Comparison of ENCODE assay signal across 8 mouse cellular contexts in the genomic region with DNA sequence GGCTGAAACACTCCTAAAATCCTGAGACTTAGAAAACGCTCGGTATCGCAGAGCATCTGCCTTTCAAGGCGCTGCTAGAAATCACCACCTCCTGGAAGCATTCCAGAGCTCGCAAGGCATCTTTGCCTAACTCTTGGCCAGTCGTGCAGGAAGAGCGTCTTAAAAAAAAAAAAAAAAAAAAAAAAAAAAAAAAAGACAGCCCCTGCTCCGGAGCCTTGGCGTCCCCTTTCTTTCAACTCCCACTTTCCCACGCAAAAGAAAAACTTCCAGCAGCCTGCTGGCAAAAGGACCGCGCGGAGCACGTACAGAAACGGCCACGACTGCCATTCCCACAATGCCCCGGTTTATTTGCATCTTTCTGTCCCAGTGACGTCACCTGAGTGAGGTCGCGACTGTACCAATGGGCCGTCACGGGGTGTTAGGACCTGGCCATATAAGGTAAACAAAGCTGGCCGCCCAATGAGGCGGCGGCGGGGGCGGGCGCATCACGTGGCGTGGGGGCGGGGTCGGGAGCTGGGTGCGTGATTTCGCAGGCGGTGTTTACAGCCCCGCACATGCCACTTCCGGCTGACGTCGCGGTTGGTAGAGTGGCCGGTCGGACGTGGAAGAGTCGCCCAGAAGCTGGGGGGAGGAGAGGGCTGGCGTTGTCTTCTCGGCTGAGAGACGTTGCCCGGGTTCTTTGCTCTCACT. TPM values are rescaled to one million over a fixed set of nuclear protein-coding genes. Genes with fewer than 3 reads are reported as not detected.
DNase-seq lines count a peak whose midpoint lies in the region; ATAC-seq and TF ChIP-seq lines count a peak whose summit lies in the region.

A gene (minus strand): TSS at position 180 of the 690 bp plus-strand sequence.

- peak; percentile 64 for ATAC-seq in frontal cortex, adult (ENCODE audit: low TSS enrichment)
- peak; percentile 87 for ATAC-seq in lung, postnatal 0 days

- no peaks in the 10 kb centered on the region for H3K9me3 ChIP-seq in hindbrain, embryonic 10.5 days
- no peaks in the 10 kb centered on the region for H3K9me3 ChIP-seq in lung, postnatal 0 days (ENCODE audit: low read length)

- peak; percentile 99 for DNase-seq in MN1 (ENCODE audit: low spot score)
- peak; percentile 100 for DNase-seq in cerebellum, adult 9-10 months
- DNase-seq in hindbrain, embryonic 10.5 days (ENCODE audit: low spot score) = peak; percentile 99
- peak; percentile 100 for DNase-seq in layer of hippocampus, adult 9-11 months
- peak; percentile 100 for DNase-seq in lung, postnatal 0 days (ENCODE audit: low spot score)
- peak; percentile 94 for DNase-seq in ovary, postnatal 14 days (ENCODE audit: low spot score)
- peak; percentile 97 for DNase-seq in thymus, postnatal 14 days

- H3K4me1 ChIP-seq in hindbrain, embryonic 10.5 days (replicated peaks) = peaks cover 40% of the 10 kb centered on the region
- peaks cover 19% of the 10 kb centered on the region; the same call in 1 of the 2 replicates for H3K4me1 ChIP-seq in lung, postnatal 0 days (ENCODE audit: insufficient read depth, low read depth, low read length)

- peak within 1 kb of the TSS; percentile 92 for H3K27ac ChIP-seq in hindbrain, embryonic 10.5 days
- H3K27ac ChIP-seq in lung, postnatal 0 days (ENCODE audit: low read length) = peak within 1 kb of the TSS; percentile 98

- TF ChIP-seq EP300 in lung, postnatal 0 days (IDR thresholded peaks at IDR 0.05) = peak; percentile 60

- H3K9ac ChIP-seq in lung, postnatal 0 days (replicated peaks; ENCODE audit: low read depth) = peak within 1 kb of the TSS; percentile 92

- H3K4me2 ChIP-seq in lung, postnatal 0 days (replicated peaks; ENCODE audit: low read depth, low read length) = peak within 1 kb of the TSS; percentile 86

- H3K36me3 ChIP-seq in hindbrain, embryonic 10.5 days = peaks cover 13% of the 10 kb centered on the region
- H3K36me3 ChIP-seq in lung, postnatal 0 days (ENCODE audit: insufficient read depth, low read length) = 0 out of 2 replicates have a peak, but pooled peaks cover 4% of the 10 kb centered on the region

- WGBS in hindbrain, embryonic 10.5 days = under 1% methylated on average over 48 of the region's 48 CpGs
- under 1% methylated on average over 47 of the region's 48 CpGs for WGBS in lung, postnatal 0 days

- peak; percentile 6; the same call in 1 of the 2 replicates for TF ChIP-seq CTCF in lung, postnatal 0 days (IDR thresholded peaks at IDR 0.05)

- H3K4me3 ChIP-seq in hindbrain, embryonic 10.5 days = peak within 1 kb of the TSS; percentile 96
- H3K4me3 ChIP-seq in lung, postnatal 0 days (ENCODE audit: low read depth, low read length) = peak within 1 kb of the TSS; percentile 93

- no peaks in the 10 kb centered on the region for H3K27me3 ChIP-seq in hindbrain, embryonic 10.5 days (ENCODE audit: insufficient read depth, poor library complexity, severe bottlenecking)
- H3K27me3 ChIP-seq in lung, postnatal 0 days (replicated peaks; ENCODE audit: insufficient read depth, low read length) = no peaks in the 10 kb centered on the region

RNA-seq across cellular contexts. Expression of the gene that starts here (rescaled TPM):
- 33.1 and 41.3 TPM in 2 replicates for polyA plus RNA-seq in hindbrain, embryonic 10.5 days (2016; fragmentation: Nextera tagmentation; extraction: Ambion mirVana)
- polyA plus RNA-seq in lung, postnatal 0 days (2015; fragmentation: Nextera tagmentation; extraction: Ambion mirVana) = 33.7 and 39.5 TPM in 2 replicates

Comparison
In these comparisons a context has a peak if more than half of its experiments do, and no peak if none do; other contexts are left out.
1. Peak in every context shown above with its lines: DNase-seq, ATAC-seq, H3K4me3 ChIP-seq and H3K27ac ChIP-seq.